12 mouse cellular contexts compared by ENCODE assay signal in genomic region chr8:84777899-84778637, GRCm38 (mm10). TPM values are rescaled to one million over a fixed set of nuclear protein-coding genes. Genes with fewer than 3 reads are reported as not detected.
A peak's percentile ranks its signal among the peaks of the same experiment; 100 is the strongest.
DNase-seq lines count a peak whose midpoint lies in the region; ATAC-seq and TF ChIP-seq lines count a peak whose summit lies in the region.
"Had no signal": no experiment of that assay in that cellular context is flagged by ENCODE, and none has a peak within 500 bp of the region (broad histone marks: within the 10 kb centered on the region; RNA-seq: fewer than 3 reads in every experiment).

No protein-coding gene starts in this region.

- H3K4me2 ChIP-seq in forebrain, embryonic 15.5 days (replicated peaks), result peak overlapping the region; percentile 43
- no peak overlapping the region for H3K4me2 ChIP-seq in forebrain, embryonic 11.5 days (ENCODE audit: low read depth, low read length, severe bottlenecking)
- no peak overlapping the region for H3K4me2 ChIP-seq in midbrain, postnatal 0 days (ENCODE audit: low read depth, low read length, poor library complexity, severe bottlenecking)
- peak overlapping the region; percentile 37; the same call in 1 of the 2 replicates for H3K4me2 ChIP-seq in hindbrain, postnatal 0 days (ENCODE audit: low read depth, low read length)
- H3K4me2 ChIP-seq: midbrain, embryonic 12.5 days had no signal

- H3K9me3 ChIP-seq in forebrain, embryonic 15.5 days, result no peaks in the 10 kb centered on the region
- H3K9me3 ChIP-seq in forebrain, embryonic 11.5 days (ENCODE audit: control insufficient read depth, low read length), result no peaks in the 10 kb centered on the region
- no peaks in the 10 kb centered on the region for H3K9me3 ChIP-seq in midbrain, embryonic 10.5 days (replicated peaks)
- H3K9me3 ChIP-seq in midbrain, postnatal 0 days (ENCODE audit: low read length), result no peaks in the 10 kb centered on the region
- no peaks in the 10 kb centered on the region for H3K9me3 ChIP-seq in hindbrain, postnatal 0 days (ENCODE audit: low read length)
- H3K9me3 ChIP-seq: midbrain, embryonic 12.5 days had no signal

- peak overlapping the region; percentile 65 for H3K9ac ChIP-seq in forebrain, embryonic 15.5 days (replicated peaks)
- H3K9ac ChIP-seq in forebrain, embryonic 11.5 days (ENCODE audit: low read length), result no peak overlapping the region
- H3K9ac ChIP-seq in midbrain, postnatal 0 days (replicated peaks; ENCODE audit: low read length, poor library complexity, severe bottlenecking), result no peak overlapping the region
- H3K9ac ChIP-seq in hindbrain, postnatal 0 days (replicated peaks; ENCODE audit: low read length), result peak overlapping the region; percentile 38; the same call in 1 of the 2 replicates
- H3K9ac ChIP-seq: liver, postnatal 0 days; midbrain, embryonic 12.5 days had no signal

- no peak for ATAC-seq in forebrain, embryonic 15.5 days (replicated peaks)
- no peak for ATAC-seq in forebrain, embryonic 11.5 days (replicated peaks; ENCODE audit: low FRiP score)
- no peak for ATAC-seq in midbrain, postnatal 0 days (ENCODE audit: low FRiP score)
- ATAC-seq in hindbrain, postnatal 0 days, result no peak
- ATAC-seq: liver, postnatal 0 days had no signal

- peaks cover 14% of the 10 kb centered on the region for H3K27me3 ChIP-seq in forebrain, embryonic 15.5 days
- peaks cover 86% of the 10 kb centered on the region for H3K27me3 ChIP-seq in forebrain, embryonic 11.5 days (ENCODE audit: control insufficient read depth, insufficient read depth, low read length)
- H3K27me3 ChIP-seq in midbrain, embryonic 10.5 days (ENCODE audit: low read depth, poor library complexity, severe bottlenecking), result peaks cover 100% of the 10 kb centered on the region
- H3K27me3 ChIP-seq in midbrain, postnatal 0 days (ENCODE audit: insufficient read depth, low read length), result peaks cover 57% of the 10 kb centered on the region
- H3K27me3 ChIP-seq in hindbrain, postnatal 0 days (ENCODE audit: insufficient read depth, low read length), result peaks cover 10% of the 10 kb centered on the region

- 27% methylated on average over 10 of the region's 10 CpGs for WGBS in forebrain, embryonic 15.5 days
- WGBS in forebrain, embryonic 11.5 days, result 9% methylated on average over 10 of the region's 10 CpGs
- 4% methylated on average over 10 of the region's 10 CpGs for WGBS in midbrain, embryonic 10.5 days
- 44% methylated on average over 10 of the region's 10 CpGs for WGBS in midbrain, postnatal 0 days
- WGBS in hindbrain, postnatal 0 days, result 32% methylated on average over 10 of the region's 10 CpGs

- DNase-seq in forebrain, embryonic 11.5 days (ENCODE audit: low spot score), result no peak
- DNase-seq in midbrain, embryonic 10.5 days (ENCODE audit: low spot score), result peak; percentile 45
- no peak for DNase-seq in midbrain, postnatal 0 days (ENCODE audit: low spot score)
- DNase-seq in hindbrain, postnatal 0 days (ENCODE audit: low spot score), result no peak
- DNase-seq in thymus, postnatal 36 days, result no peak
- DNase-seq in kidney, postnatal 36 days, result no peak
- DNase-seq: adrenal gland, postnatal 25 days; heart, postnatal 4 days; liver, postnatal 0 days had no signal

- H3K4me1 ChIP-seq in forebrain, embryonic 15.5 days, result peaks cover 85% of the 10 kb centered on the region
- H3K4me1 ChIP-seq in forebrain, embryonic 11.5 days (replicated peaks; ENCODE audit: control insufficient read depth, insufficient read depth, low read length), result peaks cover 29% of the 10 kb centered on the region
- peaks cover 23% of the 10 kb centered on the region for H3K4me1 ChIP-seq in midbrain, embryonic 10.5 days
- 0 out of 2 replicates have a peak, but pooled peaks cover 5% of the 10 kb centered on the region for H3K4me1 ChIP-seq in midbrain, postnatal 0 days (ENCODE audit: insufficient read depth, low read length)
- peaks cover 34% of the 10 kb centered on the region for H3K4me1 ChIP-seq in hindbrain, postnatal 0 days (ENCODE audit: insufficient read depth, low read length)

- H3K4me3 ChIP-seq in forebrain, embryonic 15.5 days, result 0 out of 2 replicates have a peak overlapping the region, but pooled peaks have one; percentile 0
- H3K4me3 ChIP-seq in forebrain, embryonic 11.5 days (ENCODE audit: low read depth, low read length), result no peak overlapping the region
- H3K4me3 ChIP-seq in midbrain, embryonic 10.5 days, result no peak overlapping the region
- H3K4me3 ChIP-seq in midbrain, postnatal 0 days (ENCODE audit: low read depth, low read length), result no peak overlapping the region
- no peak overlapping the region for H3K4me3 ChIP-seq in hindbrain, postnatal 0 days (ENCODE audit: low read length)
- H3K4me3 ChIP-seq: midbrain, embryonic 12.5 days had no signal

- no peak for TF ChIP-seq CTCF in midbrain, postnatal 0 days (IDR thresholded peaks at IDR 0.05)
- TF ChIP-seq CTCF in hindbrain, postnatal 0 days (IDR thresholded peaks at IDR 0.05; ENCODE audit: low read depth), result no peak

- peak overlapping the region; percentile 97 for H3K27ac ChIP-seq in forebrain, embryonic 15.5 days (replicated peaks)
- no peak overlapping the region for H3K27ac ChIP-seq in forebrain, embryonic 11.5 days (ENCODE audit: low read depth, low read length)
- no peak overlapping the region for H3K27ac ChIP-seq in midbrain, embryonic 10.5 days (replicated peaks)
- H3K27ac ChIP-seq in midbrain, postnatal 0 days (ENCODE audit: low read depth, low read length), result no peak overlapping the region; the same call in 1 of the 2 replicates
- H3K27ac ChIP-seq in hindbrain, postnatal 0 days, result peak overlapping the region; percentile 90
- H3K27ac ChIP-seq: kidney, postnatal 0 days; midbrain, embryonic 12.5 days had no signal

- no peaks in the 10 kb centered on the region for H3K36me3 ChIP-seq in forebrain, embryonic 15.5 days
- no peaks in the 10 kb centered on the region for H3K36me3 ChIP-seq in forebrain, embryonic 11.5 days (ENCODE audit: control insufficient read depth, insufficient read depth, low read length)
- no peaks in the 10 kb centered on the region for H3K36me3 ChIP-seq in midbrain, embryonic 10.5 days
- H3K36me3 ChIP-seq in midbrain, postnatal 0 days (ENCODE audit: insufficient read depth, low read length), result no peaks in the 10 kb centered on the region
- H3K36me3 ChIP-seq in hindbrain, postnatal 0 days (ENCODE audit: insufficient read depth, low read length), result no peaks in the 10 kb centered on the region
- H3K36me3 ChIP-seq: midbrain, embryonic 12.5 days had no signal

RNA-seq across cellular contexts. Expression of gene Nfix, which starts 22.1 kb away (rescaled TPM):
- polyA plus RNA-seq in forebrain, embryonic 15.5 days (2015; fragmentation: Nextera tagmentation; extraction: Ambion mirVana), result 413 and 445 TPM in 2 replicates
- 7.7 and 8.9 TPM in 2 replicates for polyA plus RNA-seq in forebrain, embryonic 11.5 days (2014; fragmentation: Nextera tagmentation; extraction: Ambion mirVana)
- polyA plus RNA-seq in midbrain, embryonic 10.5 days (2016; fragmentation: Nextera tagmentation; extraction: Ambion mirVana), result 0.49 and 1.2 TPM in 2 replicates
- total RNA-seq in midbrain, postnatal 0 days (2014; rRNA removed), result 40.1 and 62.5 TPM in 2 replicates
- 41.7 and 53.7 TPM in 2 replicates for polyA plus RNA-seq in midbrain, postnatal 0 days (2015; fragmentation: Nextera tagmentation; extraction: Ambion mirVana)
- total RNA-seq in hindbrain, postnatal 0 days (2014; rRNA removed), result 90.4 and 92.5 TPM in 2 replicates
- polyA plus RNA-seq in hindbrain, postnatal 0 days (2015; fragmentation: Nextera tagmentation; extraction: Ambion mirVana), result 123 and 126 TPM in 2 replicates

RNA-seq across cellular contexts. Expression of gene Dand5, which starts 44.6 kb away (rescaled TPM):
- 8.1 and 8.9 TPM in 2 replicates for polyA plus RNA-seq in forebrain, embryonic 15.5 days (2015; fragmentation: Nextera tagmentation; extraction: Ambion mirVana)
- polyA plus RNA-seq in forebrain, embryonic 11.5 days (2014; fragmentation: Nextera tagmentation; extraction: Ambion mirVana), result 5.5 and 6.4 TPM in 2 replicates
- 2.9 and 5.3 TPM in 2 replicates for polyA plus RNA-seq in midbrain, embryonic 10.5 days (2016; fragmentation: Nextera tagmentation; extraction: Ambion mirVana)
- 7.6 and 7.7 TPM in 2 replicates for total RNA-seq in midbrain, postnatal 0 days (2014; rRNA removed)
- 12.6 and 14.5 TPM in 2 replicates for polyA plus RNA-seq in midbrain, postnatal 0 days (2015; fragmentation: Nextera tagmentation; extraction: Ambion mirVana)
- total RNA-seq in hindbrain, postnatal 0 days (2014; rRNA removed), result 6.6 and 7.2 TPM in 2 replicates
- 12.3 and 12.5 TPM in 2 replicates for polyA plus RNA-seq in hindbrain, postnatal 0 days (2015; fragmentation: Nextera tagmentation; extraction: Ambion mirVana)

RNA-seq across cellular contexts. Expression of gene Gadd45gip1, which starts 53.3 kb away (rescaled TPM):
- 36.3 and 39.9 TPM in 2 replicates for polyA plus RNA-seq in forebrain, embryonic 15.5 days (2015; fragmentation: Nextera tagmentation; extraction: Ambion mirVana)
- 41.0 and 44.3 TPM in 2 replicates for polyA plus RNA-seq in forebrain, embryonic 11.5 days (2014; fragmentation: Nextera tagmentation; extraction: Ambion mirVana)
- polyA plus RNA-seq in midbrain, embryonic 10.5 days (2016; fragmentation: Nextera tagmentation; extraction: Ambion mirVana), result 46.3 and 47.2 TPM in 2 replicates
- 27.5 and 28.2 TPM in 2 replicates for total RNA-seq in midbrain, postnatal 0 days (2014; rRNA removed)
- polyA plus RNA-seq in midbrain, postnatal 0 days (2015; fragmentation: Nextera tagmentation; extraction: Ambion mirVana), result 42.9 and 45.1 TPM in 2 replicates
- total RNA-seq in hindbrain, postnatal 0 days (2014; rRNA removed), result 33.0 and 34.1 TPM in 2 replicates
- 43.4 and 45.3 TPM in 2 replicates for polyA plus RNA-seq in hindbrain, postnatal 0 days (2015; fragmentation: Nextera tagmentation; extraction: Ambion mirVana)

RNA-seq across cellular contexts. Expression of gene G430095P16Rik, which starts 55.3 kb away (rescaled TPM):
- polyA plus RNA-seq in forebrain, embryonic 15.5 days (2015; fragmentation: Nextera tagmentation; extraction: Ambion mirVana), result 2.7 TPM in 2 replicates
- polyA plus RNA-seq in forebrain, embryonic 11.5 days (2014; fragmentation: Nextera tagmentation; extraction: Ambion mirVana), result 3.0 and 3.1 TPM in 2 replicates
- 1.1 and 1.4 TPM in 2 replicates for polyA plus RNA-seq in midbrain, embryonic 10.5 days (2016; fragmentation: Nextera tagmentation; extraction: Ambion mirVana)
- not detected in 2 replicates for total RNA-seq in midbrain, postnatal 0 days (2014; rRNA removed)
- polyA plus RNA-seq in midbrain, postnatal 0 days (2015; fragmentation: Nextera tagmentation; extraction: Ambion mirVana), result 0.39 and 0.71 TPM in 2 replicates
- 1.2 TPM in 1 of 2 replicates, not detected in the other for total RNA-seq in hindbrain, postnatal 0 days (2014; rRNA removed)
- 1.1 and 1.7 TPM in 2 replicates for polyA plus RNA-seq in hindbrain, postnatal 0 days (2015; fragmentation: Nextera tagmentation; extraction: Ambion mirVana)
- total RNA-seq: adrenal gland, postnatal 25 days had no signal

Comparison
In these comparisons a context has a peak if more than half of its experiments do, and no peak if none do; other contexts are left out.
1. H3K27ac ChIP-seq: peak in forebrain, embryonic 15.5 days (single experiment) and hindbrain, postnatal 0 days (single experiment); none in forebrain, embryonic 11.5 days (single experiment), midbrain, embryonic 10.5 days (single experiment) and midbrain, postnatal 0 days (single experiment).
2. H3K4me2 ChIP-seq: peak in forebrain, embryonic 15.5 days (single experiment) and hindbrain, postnatal 0 days (single experiment); none in forebrain, embryonic 11.5 days (single experiment) and midbrain, postnatal 0 days (single experiment).
3. H3K9ac ChIP-seq: peak in forebrain, embryonic 15.5 days (single experiment) and hindbrain, postnatal 0 days (single experiment); none in forebrain, embryonic 11.5 days (single experiment) and midbrain, postnatal 0 days (single experiment).